Mouse (Mus musculus) ES-Bruce4 (cell line): ENCODE measurements around the gene Iqcd. TPM values are rescaled to one million over a fixed set of nuclear protein-coding genes. Genes with fewer than 3 reads are reported as not detected.

Source experiments
- H3K27ac ChIP-seq: 2 replicates; pipeline ENCODE4 v1.5.1; 2012; ENCODE audit warnings: low read length, inconsistent platforms; ENCODE audit not compliant: insufficient read depth
- H3K27me3 ChIP-seq: 2 replicates; pipeline ENCODE4 v1.6.1; 2012; ENCODE audit warnings: mild to moderate bottlenecking, low read length, inconsistent platforms; ENCODE audit not compliant: control insufficient read depth, poor library complexity, insufficient read depth, severe bottlenecking
- H3K36me3 ChIP-seq: 2 replicates; pipeline ENCODE4 v1.6.1; 2012; ENCODE audit warnings: inconsistent platforms, mild to moderate bottlenecking, low read length, moderate library complexity; ENCODE audit not compliant: control insufficient read depth, poor library complexity, insufficient read depth, severe bottlenecking
- H3K4me1 ChIP-seq: one replicate; pipeline ENCODE4 v1.8.1; 2011; ENCODE audit warnings: low read length; ENCODE audit not compliant: control insufficient read depth, insufficient read depth
- H3K4me3 ChIP-seq: 2 replicates; pipeline ENCODE4 v1.5.1; 2011; ENCODE audit warnings: low read depth, mild to moderate bottlenecking, low read length
- H3K9ac ChIP-seq: 2 replicates; pipeline ENCODE4 v1.6.1; 2012; ENCODE audit warnings: low read depth, mild to moderate bottlenecking, inconsistent platforms; ENCODE audit not compliant: poor library complexity, severe bottlenecking
- H3K9me3 ChIP-seq: replicated peaks from 2 replicates; pipeline ENCODE4 v1.6.1; 2012; ENCODE audit warnings: mild to moderate bottlenecking, low read length, inconsistent platforms; ENCODE audit not compliant: control insufficient read depth, poor library complexity, insufficient read depth, severe bottlenecking
- CTCF ChIP-seq: IDR thresholded peaks from one replicate; pipeline ENCODE4 v1.8.1; 2011; ENCODE audit warnings: low read depth, low read length
- EP300 ChIP-seq: IDR thresholded peaks from 2 replicates; pipeline ENCODE4 v1.6.1; 2011; ENCODE audit warnings: low read depth, low read length; ENCODE audit not compliant: insufficient read depth
- POLR2A ChIP-seq: IDR thresholded peaks from one replicate; pipeline ENCODE4 v1.8.1; 2011; ENCODE audit warnings: low read length; ENCODE audit not compliant: insufficient read depth
- polyA plus RNA-seq: library from polyadenylated mRNA; stranded (reverse); fragments of >200 nt; gene quantifications from 2 replicates; pipeline ENCODE4 v1.2.4, GENCODE M21; 2011; ENCODE audit warnings: low read depth; ENCODE audit not compliant: missing spikeins, insufficient read depth, insufficient read length

The Iqcd gene
- polyA plus RNA-seq, 1 experiment = 0.37 TPM

DNA sequence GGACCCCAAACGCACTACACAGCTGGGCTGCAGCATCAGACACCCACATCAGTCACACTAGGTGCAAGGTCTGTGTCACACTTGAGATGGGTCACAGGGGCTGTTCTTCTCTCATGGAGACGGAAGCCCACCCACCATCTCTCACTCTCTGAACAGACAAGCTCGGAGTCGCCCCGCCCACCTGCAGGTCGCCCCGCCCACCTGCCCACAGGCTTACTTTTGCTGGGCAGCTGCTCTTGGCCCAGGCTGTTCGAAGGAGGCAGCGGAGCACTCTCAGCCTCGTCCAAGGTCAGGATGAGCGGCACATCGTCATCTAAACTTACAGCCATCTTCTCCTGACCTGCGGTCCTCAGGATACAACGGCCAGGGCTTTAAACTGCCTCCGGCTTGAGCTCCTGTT is 3.8 kb upstream of the Iqcd start:
- no peaks in the 10 kb centered on the region for H3K36me3 ChIP-seq
- no peaks in the 10 kb centered on the region for H3K27me3 ChIP-seq
- H3K4me1 ChIP-seq = peaks cover 3% of the 10 kb centered on the region
- H3K9ac ChIP-seq = no peak overlapping the region
- TF ChIP-seq CTCF (no peak), EP300 (no peak), POLR2A (no peak)
- no peak overlapping the region for H3K27ac ChIP-seq
- H3K4me3 ChIP-seq = no peak overlapping the region
- H3K9me3 ChIP-seq = no peaks in the 10 kb centered on the region

GRCm38 (mm10) chr5:120586741-120587615 is 1.8 kb upstream of the Iqcd start:
- no peaks in the 10 kb centered on the region for H3K4me1 ChIP-seq

GRCm38 (mm10) chr5:120587616-120587926 is 1.2 kb upstream of the Iqcd start:
- no peak for TF ChIP-seq EP300
- TF ChIP-seq POLR2A = no peak
- no peak for TF ChIP-seq CTCF

More at GRCm38 (mm10) chr5:120586741-120587615, 1.8 kb upstream of the Iqcd start:
- Histone ChIP-seq H3K9ac (no peak overlapping the region), H3K27me3 (no peaks in the 10 kb centered on the region), H3K36me3 (no peaks in the 10 kb centered on the region), H3K27ac (no peak overlapping the region), H3K9me3 (no peaks in the 10 kb centered on the region), H3K4me3 (no peak overlapping the region)
- TF ChIP-seq EP300 (no peak), CTCF (no peak), POLR2A (no peak)

DNA sequence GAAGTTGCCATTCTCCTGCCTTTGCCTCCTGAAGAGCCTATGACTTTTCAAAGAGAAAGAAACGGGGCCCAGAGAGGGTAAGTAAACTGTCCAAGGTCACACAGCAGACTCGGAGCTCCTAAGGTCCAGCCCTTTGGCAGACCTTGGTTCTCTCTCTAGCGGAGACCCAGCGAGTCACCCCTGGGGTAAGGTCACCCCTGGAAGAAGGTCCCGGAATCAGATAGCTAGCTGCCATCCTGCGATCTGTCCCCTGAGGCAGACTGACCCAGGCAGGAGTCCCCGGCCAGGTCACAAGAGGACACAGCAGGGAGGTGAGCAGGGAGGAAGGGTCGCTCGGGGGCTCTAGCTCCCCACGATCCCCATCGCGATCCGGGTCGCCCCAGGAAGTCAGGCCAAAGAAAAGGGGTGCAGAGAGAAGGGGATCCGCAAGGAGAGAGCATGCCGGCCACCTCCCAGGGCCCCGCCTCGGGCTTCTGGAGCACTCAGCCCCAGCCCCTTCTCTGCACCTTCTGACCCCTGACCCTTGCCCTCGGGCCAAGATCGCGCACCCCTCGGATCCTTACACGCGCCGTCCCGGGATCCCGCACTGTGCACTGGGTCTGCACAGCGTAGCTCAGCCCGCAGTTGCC is 762 bp upstream of the Iqcd start:
- TF ChIP-seq EP300 = no peak
- no peak for TF ChIP-seq CTCF
- no peak for TF ChIP-seq POLR2A
- H3K27ac ChIP-seq = no peak overlapping the region
- H3K36me3 ChIP-seq = no peaks in the 10 kb centered on the region
- H3K27me3 ChIP-seq = no peaks in the 10 kb centered on the region
- H3K4me1 ChIP-seq = no peaks in the 10 kb centered on the region
- H3K9ac ChIP-seq = peak overlapping the region; percentile 81
- H3K9me3 ChIP-seq = no peaks in the 10 kb centered on the region
- H3K4me3 ChIP-seq = peak overlapping the region; percentile 90

More at GRCm38 (mm10) chr5:120587616-120587926, 1.2 kb upstream of the Iqcd start:
- H3K4me3 ChIP-seq = no peak overlapping the region
- H3K27me3 ChIP-seq = no peaks in the 10 kb centered on the region
- no peak overlapping the region for H3K27ac ChIP-seq
- no peaks in the 10 kb centered on the region for H3K9me3 ChIP-seq
- H3K4me1 ChIP-seq = no peaks in the 10 kb centered on the region
- peak overlapping the region; percentile 81 for H3K9ac ChIP-seq
- no peaks in the 10 kb centered on the region for H3K36me3 ChIP-seq

DNA sequence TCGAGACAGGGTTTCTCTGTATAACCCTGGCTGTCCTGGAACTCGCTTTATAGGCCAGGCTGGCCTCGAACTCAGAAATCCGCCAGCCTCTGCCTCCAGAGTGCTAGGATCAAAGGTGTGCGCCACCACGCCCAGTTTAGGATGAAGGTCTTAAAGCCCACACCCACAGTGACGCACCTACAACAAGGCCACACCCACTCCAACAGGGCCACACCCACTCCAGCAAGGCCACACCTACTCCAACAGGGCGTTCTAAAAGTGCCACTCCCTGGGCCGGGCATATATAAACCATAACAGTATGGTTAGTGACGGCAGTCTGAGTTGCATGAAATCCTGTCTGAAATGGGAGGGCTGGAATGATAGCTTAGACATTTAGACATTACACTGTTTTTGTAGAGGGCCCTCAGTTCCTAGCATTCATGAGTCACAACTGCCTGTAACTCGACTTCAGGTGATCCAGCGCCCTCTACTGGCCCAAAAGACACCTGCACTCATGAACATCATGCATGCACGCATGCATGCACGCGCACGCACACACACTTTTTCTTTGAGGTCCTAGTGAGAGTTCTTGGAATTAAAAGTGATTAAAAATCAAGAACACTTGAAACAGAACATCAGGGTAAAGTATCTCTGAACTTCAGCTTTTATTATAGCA is 1.7 kb downstream of the Iqcd start:
- TF ChIP-seq CTCF = peak; percentile 91
- TF ChIP-seq EP300 = peak; percentile 48; the same call in 1 of the 2 replicates
- TF ChIP-seq POLR2A = no peak
- Histone ChIP-seq H3K9ac (no peak overlapping the region), H3K4me1 (no peaks in the 10 kb centered on the region), H3K4me3 (no peak overlapping the region), H3K27me3 (no peaks in the 10 kb centered on the region), H3K27ac (no peak overlapping the region), H3K9me3 (no peaks in the 10 kb centered on the region), H3K36me3 (no peaks in the 10 kb centered on the region)

- no peaks in the 10 kb centered on the region for H3K9me3 ChIP-seq
- no peaks in the 10 kb centered on the region for H3K4me1 ChIP-seq
- TF ChIP-seq EP300 (no peak), POLR2A (no peak), CTCF (peak; percentile 28)
- no peaks in the 10 kb centered on the region for H3K27me3 ChIP-seq
- no peak overlapping the region for H3K9ac ChIP-seq
- no peaks in the 10 kb centered on the region for H3K36me3 ChIP-seq
- H3K27ac ChIP-seq = no peak overlapping the region
- H3K4me3 ChIP-seq = no peak overlapping the region
These were observed 3.3 kb downstream of the Iqcd start for GRCm38 (mm10) chr5:120592141-120592540.
